Mouse (Mus musculus) T-helper 2 cell (primary cell): ENCODE data around the gene Polr2l.

Experiments
- in situ Hi-C: fragments of 300-600 bp; cut with MboI, MseI; formaldehyde crosslinking; loops from one replicate; pipeline ENCODE4 v1.15.1; 2025; ENCODE audit warnings: high pct_unique_total_duplicates

The Polr2l gene

GRCm38 (mm10) chr7:141475011-141475804 lies at the start of gene Polr2l, which contains the start of gene Tspan4:
Gene Polr2l, minus strand, starts transcription at chr7:141475132.
Gene Tspan4, plus strand, starts transcription at chr7:141475240.
- in situ Hi-C loops, result loop anchor here (5.0 kb wide), 1 partner anchor 62 kb away; the partner anchor contains the start of gene Chid1

GRCm38 (mm10) chr7:141524271-141524670 lies 49.3 kb upstream of the Polr2l start:
- in situ Hi-C loops, result no loop called here

GRCm38 (mm10) chr7:141523007-141523406 lies 48.1 kb upstream of the Polr2l start:
- in situ Hi-C loops, result no loop called here

- in situ Hi-C loops, result loop anchor here (5.0 kb wide), 1 partner anchor 148 kb away; no protein-coding TSS in a partner anchor
These were observed 44.9 kb upstream of the Polr2l start for GRCm38 (mm10) chr7:141519795-141520194.

GRCm38 (mm10) chr7:141518926-141519325 lies 44.0 kb upstream of the Polr2l start:
- in situ Hi-C loops, result loop anchor here (5.0 kb wide), 1 partner anchor 148 kb away; no protein-coding TSS in a partner anchor

GRCm38 (mm10) chr7:141518296-141518695 lies 43.4 kb upstream of the Polr2l start:
- in situ Hi-C loops, result loop anchor here (5.0 kb wide), 1 partner anchor 149 kb away; no protein-coding TSS in a partner anchor

- in situ Hi-C loops, result loop anchor here (5.0 kb wide), 1 partner anchor 150 kb away; no protein-coding TSS in a partner anchor
These were observed 42.7 kb upstream of the Polr2l start for GRCm38 (mm10) chr7:141517638-141518037.

- in situ Hi-C loops, result no loop called here
These were observed 35.8 kb upstream of the Polr2l start for GRCm38 (mm10) chr7:141510681-141511191.

- in situ Hi-C loops, result no loop called here
These were observed 35.3 kb upstream of the Polr2l start for GRCm38 (mm10) chr7:141510196-141510595.

GRCm38 (mm10) chr7:141508160-141508559 lies 33.2 kb upstream of the Polr2l start:
- in situ Hi-C loops, result no loop called here

GRCm38 (mm10) chr7:141506278-141506677 lies 31.3 kb upstream of the Polr2l start:
- in situ Hi-C loops, result no loop called here

- in situ Hi-C loops, result no loop called here
These were observed 27.6 kb upstream of the Polr2l start for GRCm38 (mm10) chr7:141502556-141502905.

GRCm38 (mm10) chr7:141501820-141502555 lies 27.1 kb upstream of the Polr2l start:
- in situ Hi-C loops, result no loop called here

- in situ Hi-C loops, result loop anchor here (10.0 kb wide), 1 partner anchor 157 kb away; the partner anchor contains the start of gene Muc6
These were observed 22.7 kb upstream of the Polr2l start for GRCm38 (mm10) chr7:141497600-141497999.

- in situ Hi-C loops, result loop anchor here (10.0 kb wide), 1 partner anchor 159 kb away; the partner anchor contains the start of gene Muc6
These were observed 21.0 kb upstream of the Polr2l start for GRCm38 (mm10) chr7:141495940-141496339.

- in situ Hi-C loops, result loop anchor here (10.0 kb wide), 1 partner anchor 159 kb away; the partner anchor contains the start of gene Muc6
These were observed 20.4 kb upstream of the Polr2l start for GRCm38 (mm10) chr7:141495379-141495778.

- in situ Hi-C loops, result loop anchor here (5.0 to 10.0 kb wide), 2 partner anchors 161 to 254 kb away; partner anchors contain the start of gene Muc6
These were observed 18.8 kb upstream of the Polr2l start for GRCm38 (mm10) chr7:141493729-141494128.

GRCm38 (mm10) chr7:141492738-141493137 lies 17.8 kb upstream of the Polr2l start:
- in situ Hi-C loops, result loop anchor here (5.0 to 10.0 kb wide), 2 partner anchors 162 to 255 kb away; partner anchors contain the start of gene Muc6

GRCm38 (mm10) chr7:141491151-141491550 lies 16.2 kb upstream of the Polr2l start:
- in situ Hi-C loops, result loop anchor here (5.0 to 10.0 kb wide), 2 partner anchors 164 to 256 kb away; partner anchors contain the start of gene Muc6

GRCm38 (mm10) chr7:141487141-141487540 lies 12.2 kb upstream of the Polr2l start:
- in situ Hi-C loops, result no loop called here

GRCm38 (mm10) chr7:141486239-141486638 lies 11.3 kb upstream of the Polr2l start:
- in situ Hi-C loops, result no loop called here

GRCm38 (mm10) chr7:141485606-141486005 lies 10.7 kb upstream of the Polr2l start:
- in situ Hi-C loops, result no loop called here
